In the genomic region with DNA sequence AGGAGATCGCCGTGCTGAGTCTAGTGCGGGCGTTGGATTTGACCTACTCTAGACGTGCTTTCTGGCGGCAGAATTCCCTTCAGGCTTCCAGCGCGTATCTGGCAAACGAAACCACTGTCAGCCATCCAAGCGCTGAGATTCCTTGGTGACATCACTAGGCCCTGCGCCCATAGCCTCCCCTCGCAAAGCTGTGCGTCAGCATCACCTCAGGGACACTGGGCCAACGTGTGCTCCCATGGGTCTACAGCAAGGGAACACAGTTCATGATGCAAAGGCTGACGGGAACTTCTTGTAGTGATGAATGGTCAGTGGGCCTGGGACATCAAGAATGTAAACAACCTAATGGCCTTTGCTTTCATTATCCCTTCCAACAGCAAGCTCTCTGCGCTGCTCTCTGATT, we compare ENCODE assay signal across 9 mouse cellular contexts.
DNase-seq lines count a peak whose midpoint lies in the region; ATAC-seq lines count a peak whose summit lies in the region.
"Had no signal": no experiment of that assay in that cellular context is flagged by ENCODE, and none has a peak within 500 bp of the region (broad histone marks: within the 10 kb centered on the region; RNA-seq: fewer than 3 reads in every experiment).

No protein-coding gene starts in this region.

- peaks cover 11% of the 10 kb centered on the region for H3K4me1 ChIP-seq in midbrain, embryonic 13.5 days (replicated peaks)
- peaks cover 13% of the 10 kb centered on the region for H3K4me1 ChIP-seq in midbrain, embryonic 10.5 days

- H3K9ac ChIP-seq in midbrain, embryonic 13.5 days (replicated peaks), result no peak overlapping the region
- H3K9ac ChIP-seq: midbrain, embryonic 12.5 days had no signal

- no peak for ATAC-seq in midbrain, embryonic 13.5 days
- ATAC-seq in megakaryocyte-erythroid progenitor cell, adult 5-6 weeks (replicated peaks; ENCODE audit: low FRiP score, low TSS enrichment, poor library complexity, severe bottlenecking), result no peak

- peak; percentile 20 for DNase-seq in adrenal gland, adult 8-10 months
- DNase-seq in gastrocnemius, adult 8-10 months (ENCODE audit: low spot score in 2 of 2), result peak; percentile 61 to 73
- DNase-seq in kidney, adult 9 months, result peak; percentile 41
- peak; percentile 32 for DNase-seq in ovary, postnatal 10 days (ENCODE audit: low spot score)
- DNase-seq in layer of hippocampus, adult 9-10 months (ENCODE audit: low spot score), result no peak
- DNase-seq in midbrain, embryonic 10.5 days (ENCODE audit: low spot score), result no peak

- H3K36me3 ChIP-seq in midbrain, embryonic 13.5 days, result no peaks in the 10 kb centered on the region
- H3K36me3 ChIP-seq in midbrain, embryonic 10.5 days, result no peaks in the 10 kb centered on the region
- H3K36me3 ChIP-seq: midbrain, embryonic 12.5 days had no signal

- WGBS in midbrain, embryonic 13.5 days, result 86% methylated on average over 16 of the region's 16 CpGs
- WGBS in midbrain, embryonic 10.5 days, result 81% methylated on average over 16 of the region's 16 CpGs

- H3K27me3 ChIP-seq in midbrain, embryonic 13.5 days, result no peaks in the 10 kb centered on the region
- no peaks in the 10 kb centered on the region for H3K27me3 ChIP-seq in midbrain, embryonic 10.5 days (ENCODE audit: low read depth, poor library complexity, severe bottlenecking)
- H3K27me3 ChIP-seq: midbrain, embryonic 12.5 days had no signal

- H3K4me3 ChIP-seq in midbrain, embryonic 13.5 days (replicated peaks), result no peak overlapping the region
- no peak overlapping the region for H3K4me3 ChIP-seq in midbrain, embryonic 10.5 days
- H3K4me3 ChIP-seq: midbrain, embryonic 12.5 days had no signal

- no peak overlapping the region for H3K27ac ChIP-seq in midbrain, embryonic 13.5 days
- no peak overlapping the region for H3K27ac ChIP-seq in midbrain, embryonic 10.5 days (replicated peaks)
- H3K27ac ChIP-seq: midbrain, embryonic 12.5 days had no signal

- no peaks in the 10 kb centered on the region for H3K9me3 ChIP-seq in midbrain, embryonic 13.5 days
- no peaks in the 10 kb centered on the region for H3K9me3 ChIP-seq in midbrain, embryonic 10.5 days (replicated peaks)
- H3K9me3 ChIP-seq: midbrain, embryonic 12.5 days had no signal

- no peak overlapping the region for H3K4me2 ChIP-seq in midbrain, embryonic 13.5 days (replicated peaks)
- H3K4me2 ChIP-seq: midbrain, embryonic 12.5 days had no signal

Comparison
In these comparisons a context has a peak if more than half of its experiments do, and no peak if none do; other contexts are left out.
1. DNase-seq: peak in adrenal gland, adult 8-10 months (single experiment), gastrocnemius, adult 8-10 months (2 of 2), kidney, adult 9 months (single experiment) and ovary, postnatal 10 days (single experiment); none in layer of hippocampus, adult 9-10 months (single experiment) and midbrain, embryonic 10.5 days (single experiment).